Mouse (Mus musculus) heart, adult 8-10 months (tissue): ENCODE data around the gene Hoxb5. TPM values are rescaled to one million over a fixed set of nuclear protein-coding genes. Genes with fewer than 3 reads are reported as not detected.

Experiments used
- DNase-seq: peaks from one replicate; pipeline ENCODE4 v3.0.0; 2022; ENCODE audit warnings: low spot score
- total RNA-seq, 4 experiments: library from RNA; stranded (reverse); gene quantifications; 2 replicates each; pipeline ENCODE4 v1.2.4; 2022

Hoxb5 gene
- total RNA-seq = under 1 TPM in 1 of 4 experiments, not detected in 3; 0.11 TPM

- DNase-seq = no peak
Measured at GRCm38 (mm10) chr11:96303151-96304099, at the start of gene Hoxb5. Hoxb5 (plus strand) TSS chr11:96303336.

GRCm38 (mm10) chr11:96254221-96254620, 48.9 kb upstream of the Hoxb5 start:
- DNase-seq = no peak

DNA sequence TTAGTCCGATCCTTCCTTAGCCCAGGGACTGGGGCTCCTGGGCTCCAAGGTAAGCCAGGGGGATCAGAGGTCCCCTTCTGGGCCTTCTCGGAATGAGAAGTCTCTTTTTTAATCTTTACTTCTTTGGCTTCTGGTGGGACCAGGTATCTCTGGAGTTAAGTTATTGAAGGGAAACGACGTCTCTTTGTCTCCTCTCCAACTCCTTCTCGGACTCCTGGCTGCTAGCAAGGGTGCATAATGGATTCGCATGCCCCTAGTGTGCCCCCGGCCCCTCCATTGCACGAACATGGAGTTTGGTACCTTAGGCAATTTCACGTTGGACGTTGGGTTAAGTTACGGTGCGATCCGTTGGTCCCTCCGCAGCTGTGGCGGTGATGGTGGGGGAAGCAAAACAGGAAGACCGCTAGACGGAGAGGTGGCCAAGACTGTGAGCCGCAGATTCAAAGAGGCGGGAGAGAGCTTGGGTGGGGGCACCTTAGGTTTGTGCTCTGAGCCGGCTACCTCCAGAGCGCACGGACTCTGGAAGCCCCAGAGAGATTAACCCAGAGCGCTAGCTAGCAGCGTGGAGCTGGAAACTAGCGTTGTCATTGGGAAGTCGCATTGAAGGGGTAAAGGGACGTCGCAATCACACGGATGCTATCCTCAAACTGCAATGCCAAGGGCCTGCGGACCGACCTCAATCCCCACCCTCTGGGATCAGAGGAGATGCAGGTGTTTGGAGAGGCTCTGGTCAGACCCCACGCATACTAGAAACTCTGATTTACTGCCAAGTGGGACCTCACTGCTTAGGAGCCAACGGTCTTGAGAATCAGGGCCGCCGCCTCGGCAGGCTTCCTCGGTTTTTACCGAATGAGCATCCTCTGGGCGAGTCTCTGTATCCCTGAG, 47.8 kb upstream of the Hoxb5 start:
- no peak for DNase-seq

DNA sequence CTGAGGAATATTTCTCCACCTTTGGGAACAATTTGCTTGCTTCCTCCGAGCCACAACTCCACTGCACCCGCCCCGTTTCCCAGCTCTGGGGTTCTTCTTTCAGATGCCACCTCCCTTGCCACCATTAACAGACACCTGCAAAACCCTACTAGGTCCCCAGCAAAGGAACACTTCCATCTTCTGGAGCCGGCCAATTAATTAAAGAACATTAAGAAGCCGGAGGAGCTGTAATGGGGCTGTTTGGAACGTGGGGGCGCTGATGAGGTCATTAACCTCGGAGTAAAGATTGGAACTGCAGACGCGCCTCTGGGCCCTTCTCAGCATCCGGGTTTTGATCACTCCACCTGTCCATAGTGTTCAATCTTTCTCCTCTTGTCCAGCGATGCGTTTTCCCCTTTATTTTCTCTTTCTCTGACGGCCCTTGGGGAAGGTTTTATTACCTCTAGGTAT, 47.1 kb upstream of the Hoxb5 start:
- no peak for DNase-seq

GRCm38 (mm10) chr11:96257141-96257540, 46.0 kb upstream of the Hoxb5 start:
- DNase-seq = no peak

DNA sequence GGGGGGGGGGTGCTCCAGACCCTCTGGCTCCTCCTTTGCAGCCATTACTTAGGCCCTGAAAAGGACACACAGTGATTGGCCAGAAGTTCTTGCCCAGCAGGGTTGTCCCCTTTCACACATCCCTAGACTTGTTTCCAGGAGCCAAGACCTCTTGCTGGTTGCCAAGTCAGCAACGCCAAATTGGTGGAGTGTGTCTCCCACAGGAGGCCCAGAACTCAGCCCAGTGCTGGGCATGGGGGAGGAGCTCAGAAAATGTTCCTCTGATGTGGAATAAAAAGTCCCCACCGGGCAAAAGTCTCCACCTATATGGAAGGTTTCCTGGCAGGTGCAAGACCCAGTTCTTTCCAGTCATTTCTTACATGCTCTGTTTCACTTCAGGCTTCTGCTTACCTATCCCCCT, 44.1 kb upstream of the Hoxb5 start:
- no peak for DNase-seq

GRCm38 (mm10) chr11:96259511-96259910, 43.6 kb upstream of the Hoxb5 start:
- no peak for DNase-seq

- no peak for DNase-seq
Measured at GRCm38 (mm10) chr11:96260310-96260970, 42.7 kb upstream of the Hoxb5 start.

DNA sequence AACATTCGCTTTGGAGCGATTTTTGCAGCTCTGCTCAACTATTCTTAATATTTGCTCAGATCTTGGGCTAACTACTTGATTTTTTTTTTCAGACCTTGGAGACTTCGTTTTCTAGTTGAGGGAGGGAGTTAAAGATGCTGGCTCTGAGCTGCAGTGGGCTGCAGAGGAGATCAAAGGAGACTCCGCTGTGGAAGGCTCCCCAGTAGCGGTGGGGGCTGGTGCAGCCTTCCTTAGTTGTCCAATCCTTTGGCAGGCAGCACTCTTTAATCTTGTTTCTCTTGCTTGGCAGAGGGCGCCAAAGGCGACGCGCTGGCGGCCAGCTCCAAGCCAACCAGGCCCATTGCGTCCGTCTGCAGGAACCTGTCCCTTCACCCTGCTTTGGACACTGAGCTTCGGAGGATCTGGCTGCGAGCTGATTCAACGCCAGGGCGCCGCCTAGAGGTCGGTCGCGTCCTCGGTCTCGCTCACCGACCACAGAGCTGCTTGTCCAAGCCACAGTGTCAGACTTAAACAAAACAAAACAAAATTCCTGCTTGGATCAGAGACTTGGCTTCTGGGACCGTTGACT, 41.7 kb upstream of the Hoxb5 start:
- no peak for DNase-seq

GRCm38 (mm10) chr11:96262262-96262830, 40.8 kb upstream of the Hoxb5 start:
- DNase-seq = no peak

GRCm38 (mm10) chr11:96263636-96264389, 39.3 kb upstream of the Hoxb5 start:
- no peak for DNase-seq

GRCm38 (mm10) chr11:96264390-96265020, 38.6 kb upstream of the Hoxb5 start:
- DNase-seq = no peak

GRCm38 (mm10) chr11:96265954-96266353, 37.2 kb upstream of the Hoxb5 start:
- no peak for DNase-seq

DNA sequence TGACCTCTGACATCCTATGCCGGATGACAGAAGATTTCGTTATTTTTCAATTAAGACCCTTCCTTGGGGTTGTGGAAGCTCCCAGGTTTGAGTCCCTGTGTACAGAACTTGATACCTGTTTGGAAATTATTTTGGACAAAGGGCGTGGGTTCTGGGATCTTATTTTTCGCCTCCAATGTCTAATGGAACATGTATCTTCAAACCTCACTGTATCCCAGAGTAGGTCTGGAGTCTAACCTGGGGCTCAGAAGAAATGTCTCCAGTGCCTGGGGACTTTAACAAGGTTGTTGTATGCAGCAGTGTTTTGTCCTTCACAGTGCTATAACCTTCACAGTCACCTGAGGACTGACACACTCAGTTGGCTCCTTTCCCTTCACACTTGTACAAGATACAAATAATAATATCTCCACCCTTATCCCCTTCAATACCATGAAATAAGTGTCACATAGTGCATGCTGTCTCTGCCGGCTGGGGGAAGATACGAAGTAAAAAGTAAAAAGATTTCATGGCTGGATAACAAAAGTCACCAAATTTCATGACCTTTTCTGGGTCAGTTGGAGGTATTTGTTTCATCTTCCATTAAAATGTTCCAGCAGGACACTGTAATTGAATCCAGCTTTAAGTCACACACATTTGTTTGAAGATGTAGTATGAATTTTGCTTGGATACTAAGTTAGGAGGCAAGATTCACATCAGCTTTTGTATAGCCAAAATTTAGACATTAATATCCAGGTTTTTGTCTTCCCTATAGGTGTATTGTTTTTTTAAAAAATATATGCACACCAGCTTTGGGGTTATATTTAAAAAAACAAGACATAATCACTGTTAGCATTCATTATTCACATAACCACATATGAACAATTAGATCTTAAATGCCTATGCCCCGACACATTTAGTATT, 35.9 kb upstream of the Hoxb5 start:
- DNase-seq = no peak

- DNase-seq = no peak
Measured at GRCm38 (mm10) chr11:96268031-96268745, 34.9 kb upstream of the Hoxb5 start.

GRCm38 (mm10) chr11:96269869-96270268, 33.3 kb upstream of the Hoxb5 start:
- no peak for DNase-seq

- no peak for DNase-seq
Measured at GRCm38 (mm10) chr11:96270996-96271540, 32.1 kb upstream of the Hoxb5 start, which contains the start of gene Hoxb9. Hoxb9 (plus strand) TSS chr11:96271457.

- DNase-seq = no peak
Measured at GRCm38 (mm10) chr11:96271541-96272011, 31.6 kb upstream of the Hoxb5 start.
